Mouse (Mus musculus) ES-E14 (cell line): ENCODE measurements around the gene Gm13101. TPM values are rescaled to one million over a fixed set of nuclear protein-coding genes. Genes with fewer than 3 reads are reported as not detected.

Source experiments
- total RNA-seq: library from RNA; depleted of rRNA; stranded (reverse); fragments of 300-350 nt; gene quantifications from 2 replicates; pipeline ENCODE4 v1.2.3, GENCODE M21; 2012; rRNA removed

Gm13101 gene
- total RNA-seq, 1 experiment, result 0.27 TPM

Other genes starting within 250 kb of the Gm13101 start
- 0.90 and 1.2 TPM in 2 replicates for gene Gm13078, start 247.5 kb downstream of the Gm13101 start, total RNA-seq
- not detected in 2 replicates for gene Gm13023, start 177.6 kb downstream of the Gm13101 start, total RNA-seq
- gene Gm13084, start 150.9 kb downstream of the Gm13101 start, total RNA-seq, result not detected in 2 replicates
- gene Gm13103, start 120.5 kb downstream of the Gm13101 start, total RNA-seq, result not detected in 2 replicates
- 0.69 and 1.1 TPM in 2 replicates for gene Pramef6, start 66.6 kb downstream of the Gm13101 start, total RNA-seq
- 5.1 and 5.7 TPM in 2 replicates for gene Pramef25, start 15.9 kb downstream of the Gm13101 start, total RNA-seq
- 0.26 and 1.1 TPM in 2 replicates for gene Pramef17, start 27.4 kb upstream of the Gm13101 start, total RNA-seq
- not detected in 2 replicates for gene Pramel4, start 92.2 kb upstream of the Gm13101 start, total RNA-seq
- not detected in 2 replicates for gene Gm13102, start 139.5 kb upstream of the Gm13101 start, total RNA-seq
- not detected in 2 replicates for gene Oog3, start 195.7 kb upstream of the Gm13101 start, total RNA-seq
- gene Oog2, start 223.8 kb upstream of the Gm13101 start, total RNA-seq, result not detected in 2 replicates
- gene C87977, start 246.4 kb upstream of the Gm13101 start, total RNA-seq, result not detected in 2 replicates